Mouse (Mus musculus): Measurements from ENCODE around the gene Capn7. TPM values are rescaled to one million over a fixed set of nuclear protein-coding genes. Genes with fewer than 3 reads are reported as not detected.
A peak's percentile ranks its signal among the peaks of the same experiment; 100 is the strongest.

Capn7 gene
- total RNA-seq, 2 experiments from 2014 or later, result 29.4 to 33.6 TPM

- intact Hi-C loops (cut with DNase I), result no loop called here
- H3K27ac ChIP-seq, result peak overlapping the region; percentile 96
- DNase-seq, result peak; percentile 83
- TF ChIP-seq CTCF (IDR thresholded peaks at IDR 0.05), result no peak
- H3K4me3 ChIP-seq, result peak overlapping the region; percentile 23
These were observed 76.2 kb downstream of the Capn7 start for GRCm38 (mm10) chr14:31412651-31413056.

- intact Hi-C loops (cut with DNase I), result loop anchor here (2.0 kb wide), 1 partner anchor 15 kb away; no protein-coding TSS in a partner anchor
- no peak for TF ChIP-seq CTCF (IDR thresholded peaks at IDR 0.05)
- Histone ChIP-seq H3K4me3 (peak overlapping the region; percentile 50), H3K27ac (peak overlapping the region; percentile 96)
- DNase-seq, result no peak
These were observed 77.1 kb downstream of the Capn7 start for GRCm38 (mm10) chr14:31413475-31414086.

DNA sequence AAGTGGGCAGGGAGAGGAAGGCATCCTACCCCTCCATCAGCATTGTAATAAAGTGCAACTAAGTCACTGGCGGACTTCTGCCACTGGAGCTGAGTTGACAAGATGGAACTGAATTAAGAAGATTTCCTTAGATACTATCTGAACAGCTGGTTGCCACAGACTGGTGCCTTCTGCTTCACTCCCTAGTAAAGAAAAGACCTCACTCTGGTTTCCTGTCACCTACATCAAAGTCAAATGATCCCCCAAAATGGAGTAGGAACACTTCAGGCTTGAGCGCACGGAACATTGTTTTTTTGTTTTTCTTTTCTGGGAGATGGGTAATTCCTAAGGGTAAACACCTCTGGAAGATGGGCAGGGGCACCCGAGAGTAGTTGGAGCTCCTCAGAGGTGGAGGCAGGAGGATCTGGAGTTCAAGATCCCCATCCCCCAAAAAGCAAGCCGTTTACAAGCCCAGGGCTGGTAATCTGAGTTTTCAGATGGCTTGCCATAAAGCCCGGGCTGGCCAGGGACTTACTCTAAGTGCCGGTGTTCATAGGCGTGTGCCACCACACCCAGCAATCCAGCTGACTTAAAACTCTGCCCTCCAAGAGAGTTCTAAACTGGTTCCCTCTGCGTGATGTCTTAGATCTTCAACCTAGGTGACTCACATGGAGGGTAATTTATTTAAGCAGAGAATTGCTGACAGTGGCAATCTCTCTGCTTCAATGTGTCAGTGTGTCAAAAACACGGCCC, 78.0 kb downstream of the Capn7 start:
- TF ChIP-seq CTCF (IDR thresholded peaks at IDR 0.05), result no peak
- Histone ChIP-seq H3K27ac (peak overlapping the region; percentile 96), H3K4me3 (peak overlapping the region; percentile 50)
- peak; percentile 66 for DNase-seq
- intact Hi-C loops (cut with DNase I), result loop anchor here (2.0 kb wide), 1 partner anchor 14 kb away; no protein-coding TSS in a partner anchor

DNA sequence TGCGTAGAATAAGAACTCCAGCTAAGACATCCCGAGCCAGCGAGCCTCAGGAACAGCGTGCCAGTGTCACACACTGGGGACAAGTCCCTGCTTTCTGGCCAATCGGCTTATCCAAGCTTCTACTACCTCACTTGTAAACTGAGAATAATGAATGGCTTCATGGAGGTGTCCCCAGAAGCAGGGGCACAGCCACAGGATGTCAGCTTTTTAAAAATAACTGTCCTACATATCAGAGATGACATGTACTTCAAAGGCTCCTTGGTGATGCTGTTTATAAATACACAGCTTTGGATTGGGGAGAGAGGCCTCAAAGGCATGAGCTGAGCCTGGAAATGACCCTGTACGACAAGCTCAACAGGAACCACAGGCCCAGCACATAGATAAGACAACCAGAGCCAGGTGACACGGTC, 78.5 kb downstream of the Capn7 start:
- intact Hi-C loops (cut with DNase I), result loop anchor here (2.0 kb wide), 1 partner anchor 14 kb away; no protein-coding TSS in a partner anchor
- H3K4me3 ChIP-seq, result no peak overlapping the region; the same call in 1 of the 2 replicates
- H3K27ac ChIP-seq, result peak overlapping the region; percentile 96
- DNase-seq, result peak; percentile 85
- no peak for TF ChIP-seq CTCF (IDR thresholded peaks at IDR 0.05)

GRCm38 (mm10) chr14:31416411-31416810, 80.0 kb downstream of the Capn7 start:
- Histone ChIP-seq H3K4me3 (no peak overlapping the region), H3K27ac (peak overlapping the region; percentile 96)
- TF ChIP-seq CTCF (IDR thresholded peaks at IDR 0.05), result no peak
- intact Hi-C loops (cut with DNase I), result no loop called here
- DNase-seq, result no peak

DNA sequence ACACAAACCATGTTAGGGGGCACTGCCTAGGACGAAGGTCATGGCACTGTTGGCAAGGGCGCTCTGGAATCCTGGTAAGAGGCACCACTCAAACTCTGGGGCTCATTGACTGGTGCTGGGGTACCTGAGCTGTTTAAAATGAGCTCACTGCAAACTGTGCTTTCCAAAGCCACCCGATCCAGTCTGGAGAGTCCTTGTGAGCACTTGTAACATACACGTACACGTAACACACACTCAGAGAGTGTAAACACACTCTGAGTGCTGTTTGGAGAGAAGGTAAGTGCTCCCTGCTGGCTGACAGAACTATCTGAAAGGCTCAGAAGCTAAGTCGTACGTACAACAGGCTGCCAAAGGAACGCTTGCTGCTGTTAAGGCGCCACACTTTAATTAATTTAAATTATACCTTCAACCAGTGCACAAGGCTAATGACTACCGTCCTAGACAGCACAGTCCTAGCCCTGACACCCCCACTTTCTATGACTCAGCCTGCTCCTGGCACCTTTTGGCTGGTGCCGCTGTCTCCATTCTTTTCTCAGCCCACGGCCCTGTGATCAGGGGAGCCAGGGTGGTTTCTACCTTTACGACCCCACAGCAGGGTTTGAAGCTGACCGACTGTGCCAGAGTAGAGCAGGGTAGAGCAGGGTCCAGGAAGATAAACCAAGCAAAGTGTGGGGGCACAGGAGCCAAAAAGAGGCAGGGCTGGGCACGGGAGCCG, 80.6 kb downstream of the Capn7 start:
- TF ChIP-seq CTCF (IDR thresholded peaks at IDR 0.05), result no peak
- Histone ChIP-seq H3K4me3 (no peak overlapping the region), H3K27ac (peak overlapping the region; percentile 96)
- intact Hi-C loops (cut with DNase I), result no loop called here
- DNase-seq, result no peak

DNA sequence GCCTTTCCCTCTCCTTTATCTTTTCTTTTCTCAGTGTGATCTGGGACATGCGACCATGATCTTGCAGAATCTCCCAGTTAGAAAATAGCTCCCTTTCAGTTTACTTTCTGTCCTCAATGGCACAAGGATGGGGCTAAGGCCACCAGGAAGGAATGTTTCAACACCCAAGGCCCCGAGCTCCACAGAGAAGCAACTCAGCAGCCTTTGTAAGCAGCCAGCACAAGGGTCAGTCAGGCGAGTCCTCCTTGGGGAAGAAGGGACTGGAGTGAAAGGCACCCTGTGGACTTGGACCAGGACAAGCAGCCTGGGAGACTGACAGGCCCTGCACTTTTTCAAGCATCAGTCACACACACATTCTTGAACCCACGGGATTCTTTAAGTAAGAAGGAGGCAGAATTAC, 82.8 kb downstream of the Capn7 start:
- intact Hi-C loops (cut with DNase I), result no loop called here
- Histone ChIP-seq H3K4me3 (no peak overlapping the region), H3K27ac (peak overlapping the region; percentile 63)
- DNase-seq, result no peak
- TF ChIP-seq CTCF (IDR thresholded peaks at IDR 0.05), result no peak

DNA sequence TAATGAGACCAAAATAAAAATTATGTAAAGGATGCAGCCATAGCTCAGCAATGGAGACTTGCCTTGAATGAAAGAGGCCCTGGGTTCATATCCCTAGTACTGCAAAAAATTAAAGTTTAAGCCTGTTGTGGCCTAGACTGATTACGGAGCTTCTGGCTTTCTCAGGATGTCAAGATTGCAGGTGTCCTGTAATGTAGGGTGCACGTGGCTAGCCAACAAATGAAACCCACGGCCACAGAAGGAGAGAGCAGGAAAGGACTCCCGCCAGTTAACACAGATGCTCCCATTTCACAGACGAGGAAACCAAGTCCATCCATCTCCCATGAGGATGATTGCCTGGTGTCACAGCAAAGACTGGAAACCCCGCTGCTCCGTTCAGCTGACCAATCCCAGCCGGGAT, 83.7 kb downstream of the Capn7 start:
- no peak for TF ChIP-seq CTCF (IDR thresholded peaks at IDR 0.05)
- no peak overlapping the region for H3K4me3 ChIP-seq
- peak overlapping the region; percentile 63 for H3K27ac ChIP-seq
- intact Hi-C loops (cut with DNase I), result no loop called here
- DNase-seq, result no peak

DNA sequence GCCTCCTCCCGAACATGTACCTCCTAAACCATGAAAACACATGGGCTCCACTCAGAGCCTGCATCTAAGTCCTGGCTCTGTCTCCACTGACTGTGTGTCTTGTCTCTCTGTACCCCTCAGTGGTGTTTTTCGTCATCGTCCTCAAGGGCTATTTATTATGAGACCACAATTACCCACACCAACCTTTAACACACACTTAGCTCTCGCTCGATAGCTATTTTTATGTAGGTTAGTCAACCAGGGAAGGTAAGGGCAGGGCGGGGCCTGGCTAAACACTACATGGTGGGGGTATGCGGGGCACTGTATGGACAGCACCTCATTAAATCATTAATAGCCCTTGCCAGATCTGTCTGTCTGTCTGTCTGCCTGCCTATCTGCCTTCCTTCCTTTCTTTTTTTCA, 84.1 kb downstream of the Capn7 start:
- TF ChIP-seq CTCF (IDR thresholded peaks at IDR 0.05), result no peak
- peak overlapping the region; percentile 63 for H3K27ac ChIP-seq
- intact Hi-C loops (cut with DNase I), result no loop called here
- H3K4me3 ChIP-seq, result no peak overlapping the region
- DNase-seq, result no peak

- H3K27ac ChIP-seq, result peak overlapping the region; percentile 63
- DNase-seq, result no peak
- TF ChIP-seq CTCF (IDR thresholded peaks at IDR 0.05), result no peak
- intact Hi-C loops (cut with DNase I), result no loop called here
- H3K4me3 ChIP-seq, result no peak overlapping the region
These were observed 84.5 kb downstream of the Capn7 start for GRCm38 (mm10) chr14:31420985-31421384.

Other genes starting within 250 kb of the Capn7 start
- 10 to 100 TPM; 33.4 to 36.1 TPM for gene Smim4, start 207.7 kb upstream of the Capn7 start, total RNA-seq (2021)
- 1 to 10 TPM; 1.2 to 1.7 TPM for gene Nt5dc2, start 205.6 kb upstream of the Capn7 start, total RNA-seq (2021)
- 10 to 100 TPM; 14.0 to 16.5 TPM for gene Stab1, start 168.0 kb upstream of the Capn7 start, total RNA-seq (2021)
- gene Tnnc1, start 128.3 kb upstream of the Capn7 start, total RNA-seq (2021), result 1,000 to 10,000 TPM in 1 of 2 experiments, 100 to 1,000 TPM in 1; 386 to 1,185 TPM
- gene Nisch, start 119.7 kb upstream of the Capn7 start, total RNA-seq (2021), result 10 to 100 TPM; 60.8 to 70.3 TPM
- gene Sema3g, start 118.8 kb upstream of the Capn7 start, total RNA-seq (2021), result 1 to 10 TPM; 7.0 to 8.3 TPM
- gene Phf7, start 85.3 kb upstream of the Capn7 start, total RNA-seq (2021), result 1 to 10 TPM; 7.3 to 8.9 TPM
- gene Bap1, start 85.2 kb upstream of the Capn7 start, total RNA-seq (2021), result 10 to 100 TPM; 46.7 to 48.0 TPM
- gene Dnah1, start 12.7 kb upstream of the Capn7 start, total RNA-seq (2021), result under 1 TPM; 0.03 to 0.08 TPM
- gene Sh3bp5, start 99.4 kb downstream of the Capn7 start, total RNA-seq (2021), result 10 to 100 TPM; 55.1 to 58.5 TPM
- 10 to 100 TPM in 1 of 2 experiments, 1 to 10 TPM in 1; 7.1 to 11.5 TPM for gene Eaf1, start 157.8 kb downstream of the Capn7 start, total RNA-seq (2021)
- 1 to 10 TPM; 9.5 to 9.8 TPM for gene Mettl6, start 158.4 kb downstream of the Capn7 start, total RNA-seq (2021)